Mouse (Mus musculus) neural tube, embryonic 15.5 days (tissue): ENCODE results near the gene Olfr1161. TPM values are rescaled to one million over a fixed set of nuclear protein-coding genes. Genes with fewer than 3 reads are reported as not detected.
"Not testable (repeated sequence)": the region's sequence is repeated elsewhere in the genome, so short reads cannot be mapped to it uniquely, and the experiment has no call there.

Source experiments
- ATAC-seq: fragments of 200-750 bp; cut with Nextera tagmentation; 2 replicates; pipeline ENCODE4 v1.8.0; 2017; ENCODE audit warnings: mild to moderate bottlenecking, moderate TSS enrichment, moderate library complexity; ENCODE audit not compliant: low FRiP score
- H3K27ac ChIP-seq: fragments of 300-500 bp; sonication (generic); replicated peaks from 2 replicates; pipeline ENCODE4 v1.5.1; 2015; ENCODE audit warnings: mild to moderate bottlenecking, inconsistent platforms
- H3K27me3 ChIP-seq: fragments of 300-500 bp; sonication (generic); replicated peaks from 2 replicates; pipeline ENCODE4 v1.6.1; 2015; ENCODE audit warnings: inconsistent platforms
- H3K36me3 ChIP-seq: fragments of 300-500 bp; sonication (generic); 2 replicates; pipeline ENCODE4 v1.6.1; 2015; ENCODE audit warnings: inconsistent platforms
- H3K4me1 ChIP-seq: fragments of 300-500 bp; sonication (generic); 2 replicates; pipeline ENCODE4 v1.6.1; 2015; ENCODE audit warnings: inconsistent platforms
- H3K4me2 ChIP-seq: fragments of 300-500 bp; sonication (generic); 2 replicates; pipeline ENCODE4 v1.6.1; 2015; ENCODE audit warnings: inconsistent platforms, mild to moderate bottlenecking, moderate library complexity
- H3K4me3 ChIP-seq: fragments of 300-500 bp; sonication (generic); replicated peaks from 2 replicates; pipeline ENCODE4 v1.5.1; 2015; ENCODE audit warnings: mild to moderate bottlenecking, inconsistent platforms
- H3K9ac ChIP-seq: fragments of 300-500 bp; sonication (generic); replicated peaks from 2 replicates; pipeline ENCODE4 v1.6.1; 2015; ENCODE audit warnings: mild to moderate bottlenecking, inconsistent platforms
- H3K9me3 ChIP-seq: fragments of 300-500 bp; sonication (generic); replicated peaks from 2 replicates; pipeline ENCODE4 v1.6.1; 2016; ENCODE audit warnings: inconsistent platforms
- WGBS: fragments of 180-500 bp; shearing (Covaris S2); methylation state at CpG from one replicate; pipeline ENCODE4 v1.1.7; 2015; ENCODE audit warnings: mixed read lengths; 5-methylcytosine and 5-hydroxymethylcytosine counted together
- polyA plus RNA-seq: library from polyadenylated mRNA; unstranded; fragments of >200 nt; fragmentation: Nextera tagmentation; extraction: Ambion mirVana; gene quantifications from 2 replicates; pipeline ENCODE4 v1.2.1, GENCODE M21; 2015

The Olfr1161 gene
- polyA plus RNA-seq: not detected in 2 replicates

DNA sequence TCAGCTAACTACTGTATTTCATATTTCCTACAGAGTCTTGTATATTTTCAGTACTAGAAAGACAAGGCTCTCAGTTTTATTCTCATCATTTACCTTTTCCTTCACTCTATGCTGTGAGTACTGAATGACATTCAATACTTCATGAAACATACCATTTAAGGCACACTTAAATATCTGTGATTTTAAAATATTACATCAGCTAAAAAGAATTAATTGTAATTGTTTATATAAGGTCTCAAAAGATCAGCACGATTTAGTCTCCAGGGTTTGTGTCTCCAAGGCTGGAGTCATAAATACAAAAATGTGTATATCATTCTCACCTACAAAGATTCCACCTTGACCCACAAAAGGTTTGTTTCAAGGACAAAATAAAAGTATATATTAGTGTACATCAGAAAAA is at the start of gene Olfr1161:
Gene Olfr1161, plus strand, starts transcription at position 301 of the 400 bp plus-strand sequence.
- not testable (repeated sequence) for H3K27ac ChIP-seq, H3K36me3 ChIP-seq, H3K4me2 ChIP-seq, H3K27me3 ChIP-seq, H3K9ac ChIP-seq, H3K4me3 ChIP-seq, ATAC-seq, H3K4me1 ChIP-seq, H3K9me3 ChIP-seq
- WGBS: 86% methylated on average over 1 of the region's 1 CpGs

DNA sequence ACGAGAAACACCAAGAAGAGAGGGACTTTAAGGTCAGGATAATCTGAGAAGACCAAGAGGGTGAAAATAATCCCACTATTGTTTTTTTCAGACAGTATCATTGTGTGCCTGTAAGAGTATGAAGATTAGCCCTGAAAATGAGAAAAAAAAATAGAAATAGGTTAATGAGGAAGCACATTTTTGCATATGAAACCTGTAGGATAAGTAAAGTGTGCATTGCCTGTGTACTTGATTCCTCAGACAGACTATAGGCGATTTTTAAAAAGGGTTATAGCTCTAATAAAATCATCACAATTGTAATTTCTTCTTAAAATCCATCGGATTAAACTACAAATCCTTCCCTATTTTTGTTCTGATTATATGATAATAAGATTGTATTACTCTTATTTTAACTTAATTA is 48.0 kb upstream of the Olfr1161 start, which contains the start of gene Olfr74:
Gene Olfr74, minus strand, starts transcription at position 101 of the 400 bp plus-strand sequence.
- 72% methylated on average over 3 of the region's 3 CpGs for whole genome bisulfite sequencing
- ATAC-seq: no peak
- Histone ChIP-seq H3K4me1 (no peaks in the 10 kb centered on the region), H3K27me3 (no peaks in the 10 kb centered on the region), H3K4me2 (no peak within 1 kb of the TSS), H3K4me3 (no peak within 1 kb of the TSS), H3K27ac (no peak within 1 kb of the TSS), H3K36me3 (no peaks in the 10 kb centered on the region), H3K9me3 (no peaks in the 10 kb centered on the region), H3K9ac (no peak within 1 kb of the TSS)

DNA sequence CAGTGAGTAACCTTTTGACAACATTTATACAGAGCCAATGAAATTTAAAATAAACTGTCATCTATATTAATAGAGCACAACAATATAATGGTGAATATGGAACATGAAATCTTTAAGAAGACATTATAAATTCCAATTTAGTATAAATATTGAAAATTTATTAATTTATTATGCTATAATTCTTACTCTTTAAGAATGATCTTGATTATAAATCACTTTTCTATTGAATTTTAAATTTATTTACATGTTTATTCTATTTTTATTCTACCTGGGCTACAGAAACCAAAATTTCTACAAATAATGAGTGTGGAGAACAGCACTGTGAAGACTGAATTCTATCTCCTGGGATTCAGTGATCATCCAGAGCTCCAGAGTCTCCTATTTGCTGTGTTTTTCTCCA is 32.8 kb upstream of the Olfr1161 start, which contains the start of gene Olfr1158:
Gene Olfr1158, plus strand, starts transcription at position 301 of the 400 bp plus-strand sequence.
- H3K4me3 ChIP-seq: no peak within 1 kb of the TSS
- H3K4me1 ChIP-seq: no peaks in the 10 kb centered on the region
- no peak for ATAC-seq
- H3K9me3 ChIP-seq: no peaks in the 10 kb centered on the region
- H3K36me3 ChIP-seq: no peaks in the 10 kb centered on the region
- no peak within 1 kb of the TSS for H3K4me2 ChIP-seq
- no peak within 1 kb of the TSS for H3K27ac ChIP-seq
- no peak within 1 kb of the TSS for H3K9ac ChIP-seq
- H3K27me3 ChIP-seq: no peaks in the 10 kb centered on the region

DNA sequence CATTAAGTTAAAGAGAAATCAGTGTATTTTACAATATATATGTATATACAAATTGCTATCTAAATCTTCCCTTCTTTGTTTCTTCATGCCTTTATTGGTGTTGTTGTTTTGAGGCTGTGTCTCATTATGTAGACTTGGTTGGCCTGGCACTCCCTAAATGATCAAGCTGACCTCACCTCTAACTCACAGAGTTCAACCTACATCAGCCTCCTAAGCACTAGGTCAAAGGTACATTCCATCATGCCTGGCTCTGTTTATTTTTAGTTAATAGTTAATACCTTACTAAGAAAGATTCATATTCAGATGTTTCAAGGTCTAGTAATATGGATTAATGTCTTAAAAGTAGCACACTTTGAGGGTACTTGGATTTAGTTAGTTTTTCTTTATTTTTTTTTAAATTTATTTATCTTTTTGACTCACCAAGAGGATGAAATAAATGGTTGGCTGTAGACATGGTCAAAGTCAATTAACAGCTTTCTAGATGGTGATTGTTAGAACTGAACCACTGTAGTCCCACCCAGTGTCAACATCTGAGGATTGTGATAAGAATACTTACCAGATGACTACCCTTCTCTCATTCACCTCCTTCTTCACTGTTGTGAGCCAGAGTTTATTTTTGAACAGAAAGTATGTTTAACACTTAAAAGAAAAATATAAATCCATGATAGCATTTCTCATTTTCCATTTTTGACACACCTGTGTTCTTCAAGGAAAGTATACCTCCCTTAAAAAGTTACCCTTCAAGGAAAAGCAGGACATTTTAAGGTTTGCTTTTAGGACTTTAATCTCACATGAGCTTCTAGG is 14.9 kb upstream of the Olfr1161 start, which contains the start of gene Olfr1160:
Gene Olfr1160, minus strand, starts transcription at position 754 of the 804 bp plus-strand sequence.
- no peak within 1 kb of the TSS for H3K4me2 ChIP-seq
- H3K27ac ChIP-seq: no peak within 1 kb of the TSS
- H3K36me3 ChIP-seq: no peaks in the 10 kb centered on the region
- no peak within 1 kb of the TSS for H3K9ac ChIP-seq
- no peak within 1 kb of the TSS for H3K4me3 ChIP-seq
- no peak for ATAC-seq
- H3K9me3 ChIP-seq: no peaks in the 10 kb centered on the region
- H3K4me1 ChIP-seq: no peaks in the 10 kb centered on the region
- no peaks in the 10 kb centered on the region for H3K27me3 ChIP-seq

DNA sequence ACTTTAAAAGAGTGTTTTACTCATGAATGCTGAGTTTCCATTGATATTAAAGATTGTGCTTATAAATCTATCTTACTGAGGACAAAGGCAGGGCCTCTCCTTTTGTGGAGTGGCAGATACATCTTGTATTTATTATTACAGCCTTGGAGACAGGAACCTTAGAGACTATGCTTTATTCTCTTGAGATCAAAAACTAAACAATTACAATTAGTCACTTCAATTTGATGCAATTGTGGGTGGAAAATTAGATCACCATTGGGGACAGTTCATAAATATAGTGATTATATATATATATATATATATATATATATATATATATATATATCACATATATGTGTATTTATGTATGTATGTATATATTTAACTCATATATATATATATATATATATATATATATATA is 15.0 kb downstream of the Olfr1161 start, which contains the start of gene Olfr73:
Gene Olfr73, minus strand, starts transcription at position 101 of the 400 bp plus-strand sequence.
- no peak within 1 kb of the TSS for H3K4me2 ChIP-seq
- no peak for ATAC-seq
- H3K27me3 ChIP-seq: no peaks in the 10 kb centered on the region
- no peaks in the 10 kb centered on the region for H3K4me1 ChIP-seq
- no peaks in the 10 kb centered on the region for H3K9me3 ChIP-seq
- H3K9ac ChIP-seq: no peak within 1 kb of the TSS
- H3K4me3 ChIP-seq: no peak within 1 kb of the TSS
- no peaks in the 10 kb centered on the region for H3K36me3 ChIP-seq
- H3K27ac ChIP-seq: no peak within 1 kb of the TSS

DNA sequence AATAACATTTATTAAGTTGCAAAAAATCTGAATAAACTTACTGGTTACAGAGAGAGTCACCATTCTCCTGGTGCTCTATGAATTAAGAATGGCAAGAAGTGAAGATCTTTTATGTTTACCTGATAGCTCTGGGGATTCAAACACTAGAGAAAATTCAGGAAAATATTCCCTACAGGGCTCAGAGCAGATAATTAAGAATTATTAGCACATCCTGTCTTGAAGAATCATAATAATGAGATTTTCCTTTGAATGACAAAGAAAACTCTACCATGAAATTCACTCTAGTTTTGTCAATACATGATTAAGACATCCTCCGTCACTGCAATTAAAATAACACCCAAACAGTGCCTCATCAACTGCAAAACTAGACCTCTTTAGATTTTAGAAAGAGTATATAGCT is 28.5 kb downstream of the Olfr1161 start, which contains the start of gene Olfr1162:
Gene Olfr1162, minus strand, starts transcription at position 101 of the 400 bp plus-strand sequence.
- H3K27me3 ChIP-seq: no peaks in the 10 kb centered on the region
- no peaks in the 10 kb centered on the region for H3K36me3 ChIP-seq
- no peaks in the 10 kb centered on the region for H3K9me3 ChIP-seq
- H3K27ac ChIP-seq: no peak within 1 kb of the TSS
- no peak within 1 kb of the TSS for H3K9ac ChIP-seq
- H3K4me1 ChIP-seq: no peaks in the 10 kb centered on the region
- no peak within 1 kb of the TSS for H3K4me3 ChIP-seq
- no peak within 1 kb of the TSS for H3K4me2 ChIP-seq
- 93% methylated on average over 1 of the region's 1 CpGs for WGBS
- ATAC-seq: no peak

DNA sequence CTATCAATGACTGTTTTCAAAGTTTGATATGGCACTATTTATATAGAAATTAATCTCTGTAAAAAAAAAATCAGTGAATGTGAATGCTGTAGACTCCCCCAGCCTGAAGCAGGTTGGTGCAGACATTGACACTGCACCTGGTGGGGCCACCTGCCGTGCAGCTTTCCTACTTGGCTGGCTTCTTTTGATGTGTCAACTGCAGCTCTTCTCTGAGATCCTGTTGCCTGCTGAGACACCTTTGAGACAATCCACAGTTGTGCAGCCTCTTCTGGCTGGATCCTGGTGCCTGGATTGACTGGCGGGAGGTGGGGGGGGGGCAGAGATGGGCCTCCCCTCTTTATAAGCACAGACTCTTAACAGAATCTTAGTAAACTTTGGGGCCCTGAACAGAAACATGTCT is 41.0 kb downstream of the Olfr1161 start:
- 86% methylated on average over 2 of the region's 2 CpGs for WGBS
- ATAC-seq: no peak

DNA sequence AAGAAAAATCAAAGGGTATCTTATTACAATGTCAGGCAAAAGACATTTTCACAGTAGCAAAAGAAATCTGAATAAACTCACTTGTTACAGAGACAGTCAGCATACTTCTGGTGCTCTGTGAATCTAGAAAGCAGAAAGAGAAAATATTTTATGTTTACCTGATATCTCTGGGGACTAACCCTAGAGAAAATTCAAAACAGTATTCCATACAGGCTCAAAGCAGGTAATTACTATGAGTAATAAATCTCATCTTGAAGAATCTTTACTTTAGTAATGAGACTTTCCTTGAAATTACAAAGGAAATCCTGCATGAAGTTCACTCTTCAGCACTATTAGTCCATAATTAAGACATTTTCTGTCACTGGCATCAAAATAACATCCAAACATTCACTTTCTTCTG is 49.2 kb downstream of the Olfr1161 start, which contains the start of gene Olfr1163:
Gene Olfr1163, minus strand, starts transcription at position 101 of the 400 bp plus-strand sequence.
- Histone ChIP-seq H3K36me3 (no peaks in the 10 kb centered on the region), H3K4me2 (no peak within 1 kb of the TSS), H3K27me3 (no peaks in the 10 kb centered on the region), H3K27ac (no peak within 1 kb of the TSS), H3K4me3 (no peak within 1 kb of the TSS), H3K4me1 (no peaks in the 10 kb centered on the region), H3K9ac (no peak within 1 kb of the TSS), H3K9me3 (no peaks in the 10 kb centered on the region)
- ATAC-seq: no peak

More for the DNA sequence above, 41.0 kb downstream of the Olfr1161 start:
- Histone ChIP-seq H3K4me1 (no peaks in the 10 kb centered on the region), H3K4me2 (no peak overlapping the region), H3K9ac (no peak overlapping the region), H3K9me3 (no peaks in the 10 kb centered on the region), H3K36me3 (no peaks in the 10 kb centered on the region), H3K27ac (no peak overlapping the region), H3K27me3 (no peaks in the 10 kb centered on the region), H3K4me3 (no peak overlapping the region)

Other genes with a start within 250 kb of the Olfr1161 start
- not detected in 2 replicates for gene Olfr152, start 243.3 kb upstream of the Olfr1161 start, polyA plus RNA-seq
- not detected in 2 replicates for gene Olfr1143, start 222.2 kb upstream of the Olfr1161 start, polyA plus RNA-seq
- gene Olfr1145, start 213.0 kb upstream of the Olfr1161 start, polyA plus RNA-seq: not detected in 2 replicates
- gene Olfr1148, start 192.2 kb upstream of the Olfr1161 start, polyA plus RNA-seq: not detected in 2 replicates
- gene Olfr1150-ps1, start 178.8 kb upstream of the Olfr1161 start, polyA plus RNA-seq: not detected in 2 replicates
- gene Olfr1151, start 166.9 kb upstream of the Olfr1161 start, polyA plus RNA-seq: not detected in 2 replicates
- not detected in 2 replicates for gene Olfr1152, start 156.3 kb upstream of the Olfr1161 start, polyA plus RNA-seq
- not detected in 2 replicates for gene Olfr1153, start 127.8 kb upstream of the Olfr1161 start, polyA plus RNA-seq
- not detected in 2 replicates for gene Olfr1154, start 117.6 kb upstream of the Olfr1161 start, polyA plus RNA-seq
- gene Olfr1155, start 77.6 kb upstream of the Olfr1161 start, polyA plus RNA-seq: not detected in 2 replicates
- gene Olfr1156, start 69.7 kb upstream of the Olfr1161 start, polyA plus RNA-seq: not detected in 2 replicates
- not detected in 2 replicates for gene Olfr1157, start 54.5 kb upstream of the Olfr1161 start, polyA plus RNA-seq
- gene Olfr74, start 48.1 kb upstream of the Olfr1161 start, polyA plus RNA-seq: not detected in 2 replicates
- not detected in 2 replicates for gene Olfr1158, start 32.7 kb upstream of the Olfr1161 start, polyA plus RNA-seq
- gene Olfr1160, start 14.5 kb upstream of the Olfr1161 start, polyA plus RNA-seq: not detected in 2 replicates
- not detected in 2 replicates for gene Olfr73, start 14.9 kb downstream of the Olfr1161 start, polyA plus RNA-seq
- gene Olfr1162, start 28.4 kb downstream of the Olfr1161 start, polyA plus RNA-seq: not detected in 2 replicates
- gene Olfr1163, start 49.1 kb downstream of the Olfr1161 start, polyA plus RNA-seq: not detected in 2 replicates
- gene Olfr1164, start 71.2 kb downstream of the Olfr1161 start, polyA plus RNA-seq: not detected in 2 replicates
- not detected in 2 replicates for gene Olfr1166, start 105.5 kb downstream of the Olfr1161 start, polyA plus RNA-seq
- gene Olfr1167, start 132.4 kb downstream of the Olfr1161 start, polyA plus RNA-seq: not detected in 2 replicates
- not detected in 2 replicates for gene Olfr1168, start 159.1 kb downstream of the Olfr1161 start, polyA plus RNA-seq
- gene Olfr1170, start 205.6 kb downstream of the Olfr1161 start, polyA plus RNA-seq: not detected in 2 replicates